Mouse (Mus musculus): ENCODE measurements around the gene Lrsam1.
"Not testable (repeated sequence)": the region's sequence is repeated elsewhere in the genome, so short reads cannot be mapped to it uniquely, and the experiment has no call there.

The Lrsam1 gene

GRCm38 (mm10) chr2:32961192-32961995 lies at the start of gene Lrsam1, which contains the start of gene Rpl12:
Gene Lrsam1 (minus strand): TSS chr2:32961614.
Gene Rpl12 (plus strand): TSS chr2:32961559.
- DNase-seq, result peak; percentile 96

GRCm38 (mm10) chr2:33009055-33009454 lies 47.6 kb upstream of the Lrsam1 start:
- DNase-seq, result not testable (repeated sequence)

- no peak for DNase-seq
These were observed 43.6 kb upstream of the Lrsam1 start for GRCm38 (mm10) chr2:33005041-33005440.

GRCm38 (mm10) chr2:33002144-33002543 lies 40.7 kb upstream of the Lrsam1 start:
- no peak for DNase-seq

- DNase-seq, result no peak
These were observed 38.3 kb upstream of the Lrsam1 start for GRCm38 (mm10) chr2:32999752-33000151.

- DNase-seq, result no peak
These were observed 36.4 kb upstream of the Lrsam1 start for GRCm38 (mm10) chr2:32997792-32998191.

GRCm38 (mm10) chr2:32997081-32997480 lies 35.7 kb upstream of the Lrsam1 start:
- DNase-seq, result no peak

- no peak for DNase-seq
These were observed 30.7 kb upstream of the Lrsam1 start for GRCm38 (mm10) chr2:32992130-32992529.

- no peak for DNase-seq
These were observed 28.9 kb upstream of the Lrsam1 start for GRCm38 (mm10) chr2:32990167-32990832.

GRCm38 (mm10) chr2:32989376-32989775 lies 28.0 kb upstream of the Lrsam1 start:
- no peak for DNase-seq

- no peak for DNase-seq
These were observed 24.4 kb upstream of the Lrsam1 start for GRCm38 (mm10) chr2:32985844-32986243.

GRCm38 (mm10) chr2:32983617-32984016 lies 22.2 kb upstream of the Lrsam1 start:
- DNase-seq, result no peak

GRCm38 (mm10) chr2:32982700-32983099 lies 21.3 kb upstream of the Lrsam1 start:
- no peak for DNase-seq

- DNase-seq, result peak; percentile 77
These were observed 20.4 kb upstream of the Lrsam1 start, which contains the start of gene Slc2a8 for GRCm38 (mm10) chr2:32981725-32982271. Gene Slc2a8 (minus strand): TSS chr2:32982083.

- DNase-seq, result peak; percentile 16
These were observed 19.9 kb upstream of the Lrsam1 start for GRCm38 (mm10) chr2:32981281-32981680.

GRCm38 (mm10) chr2:32979675-32980074 lies 18.3 kb upstream of the Lrsam1 start:
- DNase-seq, result no peak

GRCm38 (mm10) chr2:32978675-32979074 lies 17.3 kb upstream of the Lrsam1 start:
- no peak for DNase-seq

GRCm38 (mm10) chr2:32977114-32977513 lies 15.7 kb upstream of the Lrsam1 start:
- no peak for DNase-seq

- no peak for DNase-seq
These were observed 12.8 kb upstream of the Lrsam1 start for GRCm38 (mm10) chr2:32974216-32974615.

- DNase-seq, result no peak
These were observed 9.8 kb upstream of the Lrsam1 start for GRCm38 (mm10) chr2:32971235-32971634.

- no peak for DNase-seq
These were observed 7.9 kb upstream of the Lrsam1 start for GRCm38 (mm10) chr2:32969326-32969725.

GRCm38 (mm10) chr2:32968024-32968614 lies 6.7 kb upstream of the Lrsam1 start:
- no peak for DNase-seq

Data from thymus, postnatal 25 days (tissue).